Mouse (Mus musculus) heart, adult 2 months (tissue): Measurements from ENCODE around the gene Polrmt.

Source experiments
- CTCF ChIP-seq: fragments of 200-600 bp; IDR thresholded peaks from 2 replicates; pipeline ENCODE4 v1.8.1; 2022; ENCODE audit warnings: antibody characterized with exemption, mild to moderate bottlenecking, moderate library complexity
- EP300 ChIP-seq: fragments of 200-500 bp; IDR thresholded peaks from 2 replicates; pipeline ENCODE4 v1.6.1; 2011; ENCODE audit warnings: low read depth, low read length, control low read depth; ENCODE audit not compliant: insufficient read depth
- POLR2A ChIP-seq: fragments of 200-500 bp; IDR thresholded peaks from 2 replicates; pipeline ENCODE4 v1.6.1; 2011; ENCODE audit warnings: mild to moderate bottlenecking, low read depth, low read length, control low read depth; ENCODE audit not compliant: insufficient read depth

- TF ChIP-seq CTCF (no peak), EP300 (no peak), POLR2A (no peak)
Observed at GRCm38 (mm10) chr10:79716988-79717355, 29.4 kb downstream of the Polrmt start.
